Mouse (Mus musculus) forebrain, embryonic 15.5 days (tissue): ENCODE measurements around the gene Pax6. TPM values are rescaled to one million over a fixed set of nuclear protein-coding genes. Genes with fewer than 3 reads are reported as not detected.

Source experiments
- ATAC-seq: fragments of 200-750 bp; cut with Nextera tagmentation; replicated peaks from 2 replicates; pipeline ENCODE4 v1.8.0; 2017; ENCODE audit warnings: mild to moderate bottlenecking, moderate TSS enrichment, moderate library complexity
- H3K27ac ChIP-seq: fragments of 300-500 bp; sonication (generic); replicated peaks from 2 replicates; pipeline ENCODE4 v1.5.1; 2015; ENCODE audit warnings: mild to moderate bottlenecking, inconsistent platforms
- H3K27me3 ChIP-seq: fragments of 300-500 bp; sonication (generic); 2 replicates; pipeline ENCODE4 v1.6.1; 2015; ENCODE audit warnings: inconsistent platforms
- H3K36me3 ChIP-seq: fragments of 300-500 bp; sonication (generic); 2 replicates; pipeline ENCODE4 v1.6.1; 2015; ENCODE audit warnings: mild to moderate bottlenecking, inconsistent platforms
- H3K4me1 ChIP-seq: fragments of 300-500 bp; sonication (generic); 2 replicates; pipeline ENCODE4 v1.6.1; 2015; ENCODE audit warnings: inconsistent platforms
- H3K4me2 ChIP-seq: fragments of 300-500 bp; sonication (generic); replicated peaks from 2 replicates; pipeline ENCODE4 v1.6.1; 2015; ENCODE audit warnings: mild to moderate bottlenecking, inconsistent platforms
- H3K4me3 ChIP-seq: fragments of 300-500 bp; sonication (generic); 2 replicates; pipeline ENCODE4 v1.5.1; 2015; ENCODE audit warnings: mild to moderate bottlenecking, inconsistent platforms
- H3K9ac ChIP-seq: fragments of 300-500 bp; sonication (generic); replicated peaks from 2 replicates; pipeline ENCODE4 v1.6.1; 2015; ENCODE audit warnings: mild to moderate bottlenecking, inconsistent platforms
- H3K9me3 ChIP-seq: fragments of 300-500 bp; sonication (generic); 2 replicates; pipeline ENCODE4 v1.6.1; 2016; ENCODE audit warnings: inconsistent platforms
- WGBS: fragments of 180-500 bp; shearing (Covaris S2); methylation state at CpG from one replicate; pipeline ENCODE4 v1.1.7; 2015; ENCODE audit warnings: mixed read lengths; 5-methylcytosine and 5-hydroxymethylcytosine counted together
- polyA plus RNA-seq: library from polyadenylated mRNA; unstranded; fragments of >200 nt; fragmentation: Nextera tagmentation; extraction: Ambion mirVana; gene quantifications from 2 replicates; pipeline ENCODE4 v1.2.1, GENCODE M21; 2015

The Pax6 gene
- polyA plus RNA-seq, 1 experiment from 2014 or later: 45.0 TPM

DNA sequence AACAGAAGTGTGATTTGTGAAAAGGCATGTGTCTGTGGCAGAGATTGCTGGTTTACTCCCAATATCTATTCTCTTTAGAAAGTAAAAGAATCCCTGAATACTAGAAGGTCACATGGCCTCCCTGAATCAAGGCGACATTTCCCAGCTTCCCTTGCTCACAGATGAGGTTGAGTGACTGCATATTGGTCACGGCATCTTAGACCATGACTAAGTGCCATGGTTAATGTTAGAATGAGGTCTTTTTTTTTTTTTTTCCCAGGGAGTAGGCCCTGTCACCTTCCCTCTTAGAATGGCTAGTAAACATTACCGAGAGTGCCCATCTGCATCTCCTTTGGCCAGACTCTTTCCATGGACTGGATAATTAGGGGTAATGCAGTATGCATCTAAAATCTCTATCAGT lies 41.8 kb downstream of the Pax6 start:
- Histone ChIP-seq H3K4me3 (no peak overlapping the region), H3K4me2 (no peak overlapping the region), H3K4me1 (peaks cover 7% of the 10 kb centered on the region), H3K27me3 (0 out of 2 replicates have a peak, but pooled peaks cover 3% of the 10 kb centered on the region), H3K27ac (no peak overlapping the region), H3K9ac (no peak overlapping the region), H3K9me3 (no peaks in the 10 kb centered on the region), H3K36me3 (no peaks in the 10 kb centered on the region)
- no peak for ATAC-seq
- 84% methylated on average over 3 of the region's 3 CpGs for WGBS

DNA sequence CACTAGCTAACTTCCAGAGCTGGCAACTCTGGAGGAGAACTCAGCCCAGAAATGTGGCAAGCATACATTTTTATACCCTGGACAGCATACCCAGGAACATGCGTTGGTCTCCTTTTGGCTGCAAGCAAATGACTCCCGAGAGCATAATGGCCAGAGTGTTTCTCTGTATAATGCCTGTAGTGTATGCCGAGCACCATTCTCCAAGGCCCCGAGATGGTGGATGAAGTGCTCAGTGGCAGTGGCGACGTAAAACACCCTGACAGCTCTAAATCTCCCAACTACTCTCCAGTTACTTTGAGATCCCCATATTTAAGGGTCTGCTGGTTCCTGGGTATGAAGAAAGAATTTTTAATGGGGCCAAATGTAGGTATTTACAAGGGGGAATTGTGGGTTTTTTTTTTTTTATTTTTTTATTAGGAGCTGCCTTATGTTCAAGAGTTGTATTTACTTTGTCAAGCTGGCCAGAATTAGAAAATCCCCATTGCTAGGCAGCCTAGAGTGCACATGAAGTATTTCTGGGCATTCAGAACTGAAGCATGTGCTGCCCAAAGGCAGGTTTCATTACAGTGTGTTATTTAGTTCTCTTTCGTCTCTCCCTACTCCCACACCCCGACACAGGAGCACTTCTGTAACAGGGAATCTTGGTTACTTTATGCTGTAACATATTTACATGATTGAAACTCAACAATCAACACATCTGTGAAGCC lies 46.9 kb downstream of the Pax6 start:
- Histone ChIP-seq H3K9ac (no peak overlapping the region), H3K9me3 (no peaks in the 10 kb centered on the region), H3K27me3 (peaks cover 13% of the 10 kb centered on the region; the same call in 1 of the 2 replicates), H3K36me3 (no peaks in the 10 kb centered on the region), H3K27ac (peak overlapping the region; percentile 46; the same call in 1 of the 2 replicates), H3K4me2 (no peak overlapping the region), H3K4me3 (no peak overlapping the region), H3K4me1 (peaks cover 33% of the 10 kb centered on the region)
- peak; percentile 56 for ATAC-seq
- WGBS: 29% methylated on average over 8 of the region's 8 CpGs

DNA sequence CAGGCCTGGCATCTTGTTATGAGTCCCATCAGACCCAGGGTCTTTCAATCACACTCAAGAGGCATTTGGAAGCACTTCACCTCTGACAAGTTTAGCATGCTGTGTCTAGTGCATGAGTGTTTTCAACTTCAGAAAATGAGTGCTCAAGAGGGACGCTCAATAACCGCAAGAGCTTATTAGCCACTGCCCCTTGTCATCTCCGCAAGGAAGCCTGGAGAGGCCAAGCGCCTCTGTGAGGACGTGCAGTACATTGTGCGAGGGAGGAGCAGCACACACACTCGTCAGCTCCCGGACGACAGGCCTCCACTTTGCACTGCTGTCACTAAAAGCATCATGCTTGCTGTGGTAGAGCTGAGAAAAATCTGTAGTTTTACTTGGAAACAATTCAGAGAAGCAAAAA lies 58.0 kb downstream of the Pax6 start:
- 47% methylated on average over 9 of the region's 9 CpGs for WGBS
- H3K9me3 ChIP-seq: no peaks in the 10 kb centered on the region
- H3K27me3 ChIP-seq: peaks cover 9% of the 10 kb centered on the region; the same call in 1 of the 2 replicates
- H3K9ac ChIP-seq: no peak overlapping the region
- H3K4me3 ChIP-seq: no peak overlapping the region
- no peak overlapping the region for H3K4me2 ChIP-seq
- H3K36me3 ChIP-seq: no peaks in the 10 kb centered on the region
- H3K27ac ChIP-seq: no peak overlapping the region
- H3K4me1 ChIP-seq: peaks cover 6% of the 10 kb centered on the region; the same call in 1 of the 2 replicates
- ATAC-seq: no peak

DNA sequence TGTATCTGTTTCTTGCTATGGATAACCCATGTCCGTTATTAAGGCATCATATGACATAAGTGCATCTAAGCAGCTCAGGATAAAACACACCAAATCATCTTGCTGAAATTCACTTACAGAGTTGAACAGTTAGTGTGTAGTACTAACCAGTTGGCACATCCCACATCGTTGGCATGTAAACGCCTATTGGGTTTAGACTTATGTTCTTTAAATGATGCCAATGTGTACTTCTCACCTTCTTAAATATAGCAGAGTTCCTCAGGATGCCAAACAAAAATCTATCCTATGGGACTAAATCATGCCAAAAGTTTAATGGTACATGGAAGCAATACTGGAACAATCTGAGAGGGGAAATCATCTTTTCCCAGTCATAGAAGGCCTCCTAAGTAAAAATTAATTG lies 62.0 kb downstream of the Pax6 start:
- Histone ChIP-seq H3K4me3 (no peak overlapping the region), H3K36me3 (no peaks in the 10 kb centered on the region), H3K27ac (no peak overlapping the region), H3K9ac (no peak overlapping the region), H3K4me2 (no peak overlapping the region), H3K27me3 (peaks cover 3% of the 10 kb centered on the region; the same call in 1 of the 2 replicates), H3K9me3 (no peaks in the 10 kb centered on the region), H3K4me1 (no peaks in the 10 kb centered on the region)
- WGBS: 76% methylated on average over 3 of the region's 3 CpGs
- ATAC-seq: 0 out of 2 replicates have a peak, but pooled peaks have one; percentile 48

DNA sequence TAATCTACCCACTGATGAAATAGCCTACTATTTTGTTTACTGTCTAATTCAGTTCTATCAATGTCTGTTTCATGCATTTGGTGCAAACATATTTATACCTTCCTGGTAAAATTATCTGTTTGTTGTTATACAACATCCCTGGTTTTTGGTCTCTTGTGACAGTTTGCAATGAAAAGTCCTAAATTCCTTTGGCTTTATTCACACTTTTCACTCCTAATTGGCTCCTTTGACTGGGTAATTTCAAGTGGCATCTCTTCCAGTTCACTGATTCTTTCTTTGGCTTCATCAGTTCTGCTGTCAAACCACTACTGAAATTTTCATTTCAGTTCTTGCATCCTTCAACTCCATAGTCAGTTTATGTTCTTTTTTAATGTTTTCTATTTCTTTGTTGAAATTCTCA lies 67.5 kb downstream of the Pax6 start:
- Histone ChIP-seq H3K4me1 (no peaks in the 10 kb centered on the region), H3K9me3 (no peaks in the 10 kb centered on the region), H3K36me3 (no peaks in the 10 kb centered on the region), H3K4me2 (no peak overlapping the region), H3K27me3 (no peaks in the 10 kb centered on the region), H3K9ac (no peak overlapping the region), H3K27ac (no peak overlapping the region), H3K4me3 (no peak overlapping the region)
- no peak for ATAC-seq

DNA sequence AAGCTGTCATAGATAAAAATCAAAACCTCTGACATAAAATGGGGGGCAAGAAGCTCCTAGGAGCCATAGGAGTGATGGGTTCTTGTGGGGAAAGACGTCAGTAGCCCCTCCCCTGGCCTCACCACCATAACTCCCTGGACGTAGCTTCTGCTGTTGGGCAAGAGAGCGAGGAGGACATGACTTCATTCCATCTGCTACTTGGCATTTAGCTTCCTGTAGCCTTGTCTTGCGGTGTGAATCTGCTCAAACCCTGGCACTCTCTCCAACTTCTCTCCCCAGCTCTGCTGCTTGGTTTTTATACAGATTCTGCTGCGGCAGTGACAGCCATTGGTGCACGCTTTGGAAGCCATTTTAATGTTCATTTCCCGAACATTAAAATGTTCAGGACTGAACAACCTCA lies 78.2 kb downstream of the Pax6 start:
- Histone ChIP-seq H3K27me3 (no peaks in the 10 kb centered on the region; the same call in 1 of the 2 replicates), H3K4me1 (no peaks in the 10 kb centered on the region), H3K4me3 (no peak overlapping the region), H3K9me3 (no peaks in the 10 kb centered on the region), H3K4me2 (no peak overlapping the region), H3K9ac (no peak overlapping the region), H3K36me3 (no peaks in the 10 kb centered on the region), H3K27ac (no peak overlapping the region)
- ATAC-seq: no peak
- 84% methylated on average over 7 of the region's 7 CpGs for WGBS

Other genes starting within 250 kb of the Pax6 start
- 42.1 and 44.9 TPM in 2 replicates for gene Elp4, start 235.7 kb downstream of the Pax6 start, polyA plus RNA-seq
- 106 and 110 TPM in 2 replicates for gene Immp1l, start 235.7 kb downstream of the Pax6 start, polyA plus RNA-seq